Mouse (Mus musculus): Measurements from ENCODE around the gene Shbg. TPM values are rescaled to one million over a fixed set of nuclear protein-coding genes. Genes with fewer than 3 reads are reported as not detected.
"Not testable (repeated sequence)": the region's sequence is repeated elsewhere in the genome, so short reads cannot be mapped to it uniquely, and the experiment has no call there.

Gene Shbg
- polyA plus RNA-seq, 1 experiment: 0.42 TPM

DNA sequence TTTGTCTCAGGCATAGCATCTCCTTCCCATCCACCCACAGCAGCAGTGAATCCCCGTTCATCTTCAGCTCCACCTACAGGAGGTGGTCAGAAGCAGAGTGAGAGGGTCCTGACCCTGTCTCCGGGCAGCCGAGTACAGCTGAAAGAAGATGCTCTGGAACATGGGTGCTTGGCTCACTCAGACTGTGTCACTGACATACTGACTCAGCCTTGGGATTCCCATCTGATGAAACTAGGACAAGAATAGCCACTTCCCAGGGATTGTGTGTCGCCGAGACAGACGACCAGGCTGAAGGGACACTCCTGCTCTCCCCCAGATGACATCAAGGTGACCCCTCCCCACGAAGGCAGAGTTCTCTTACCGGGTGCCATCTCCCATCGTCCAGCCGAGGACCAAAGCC is 924 bp downstream of the Shbg start:
- Histone ChIP-seq H3K36me3 (ENCODE audit: control insufficient read depth, insufficient read depth, low read length) (no peaks in the 10 kb centered on the region), H3K27me3 (replicated peaks; ENCODE audit: control insufficient read depth, insufficient read depth, low read length) (no peaks in the 10 kb centered on the region), H3K4me3 (ENCODE audit: insufficient read depth, low read depth, low read length) (no peak overlapping the region), H3K27ac (ENCODE audit: insufficient read depth, low read depth, low read length) (no peak overlapping the region), H3K4me1 (ENCODE audit: control insufficient read depth, insufficient read depth, low read length) (peaks cover 2% of the 10 kb centered on the region; the same call in 1 of the 2 replicates)
- WGBS: 33% methylated on average over 10 of the region's 10 CpGs
- no peak for DNase-seq
- TF ChIP-seq POLR2A (IDR thresholded peaks at IDR 0.05; ENCODE audit: low read depth, low read length) (no peak), CTCF (conservative IDR thresholded peaks at IDR 0.05; ENCODE audit: insufficient read depth, insufficient read length, low read depth, low read length) (no peak)

DNA sequence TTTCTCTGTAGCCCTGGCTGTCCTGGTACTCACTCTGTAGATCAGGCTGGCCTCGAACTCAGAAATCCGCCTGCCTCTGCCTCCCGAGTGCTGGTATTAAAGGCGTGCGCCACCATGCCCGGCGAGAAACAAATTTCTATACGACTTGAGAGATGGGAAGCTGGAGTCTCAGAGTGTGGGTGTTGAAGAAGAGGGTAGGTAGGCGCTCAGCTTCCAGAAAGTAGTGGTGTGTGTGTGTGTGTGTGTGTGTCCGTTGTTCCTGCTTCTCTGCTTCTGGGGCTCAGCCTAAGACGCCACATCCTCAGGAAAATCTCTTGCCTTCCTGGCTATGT is 3.5 kb downstream of the Shbg start:
- DNase-seq; H3K27me3 ChIP-seq (replicated peaks; ENCODE audit: control insufficient read depth, insufficient read depth, low read length); H3K27ac ChIP-seq (ENCODE audit: insufficient read depth, low read depth, low read length); H3K4me1 ChIP-seq (ENCODE audit: control insufficient read depth, insufficient read depth, low read length); H3K4me3 ChIP-seq (ENCODE audit: insufficient read depth, low read depth, low read length); H3K36me3 ChIP-seq (ENCODE audit: control insufficient read depth, insufficient read depth, low read length): not testable (repeated sequence)
- WGBS: 45% methylated on average over 11 of the region's 11 CpGs

DNA sequence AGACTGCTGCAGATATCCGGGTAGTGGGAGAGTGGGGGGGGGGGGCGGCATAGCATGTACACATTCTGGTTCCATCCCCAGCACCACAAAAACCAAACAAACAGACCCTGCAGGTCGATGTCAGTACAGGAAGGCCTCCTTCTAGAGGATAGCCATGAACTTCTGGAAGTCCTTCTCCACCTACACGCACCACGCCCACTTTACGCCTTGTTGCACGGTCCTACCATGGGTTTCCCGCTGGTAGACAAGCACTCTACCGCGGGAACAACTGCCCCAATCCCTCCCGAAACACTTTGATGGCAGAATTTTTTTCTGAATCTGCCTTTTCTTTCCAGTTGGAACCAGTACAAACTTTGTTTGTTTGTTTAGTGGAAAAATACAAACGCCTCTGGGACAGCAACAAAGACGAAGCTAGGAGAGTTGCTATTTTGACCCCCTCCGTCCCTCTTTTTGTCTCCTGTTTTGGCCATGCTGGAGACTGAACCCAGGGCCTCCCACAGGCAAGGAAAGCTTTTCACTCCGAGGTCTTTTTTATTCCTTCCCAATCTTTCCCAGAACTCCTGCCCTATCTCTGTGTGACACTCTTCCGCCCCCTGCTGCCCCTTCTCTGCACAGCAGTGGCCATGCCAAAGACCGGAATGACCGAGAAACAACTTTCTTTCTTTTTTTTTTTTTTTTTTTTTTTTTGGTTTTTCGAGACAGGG is 4.0 kb downstream of the Shbg start:
- no peak overlapping the region for H3K4me3 ChIP-seq (ENCODE audit: insufficient read depth, low read depth, low read length)
- 0 out of 2 replicates have a peak, but pooled peaks cover 2% of the 10 kb centered on the region for H3K4me1 ChIP-seq (ENCODE audit: control insufficient read depth, insufficient read depth, low read length)
- H3K27ac ChIP-seq (ENCODE audit: insufficient read depth, low read depth, low read length): no peak overlapping the region
- H3K36me3 ChIP-seq (ENCODE audit: control insufficient read depth, insufficient read depth, low read length): no peaks in the 10 kb centered on the region
- peak; percentile 93 for DNase-seq
- H3K27me3 ChIP-seq (replicated peaks; ENCODE audit: control insufficient read depth, insufficient read depth, low read length): no peaks in the 10 kb centered on the region
- TF ChIP-seq POLR2A (IDR thresholded peaks at IDR 0.05; ENCODE audit: low read depth, low read length) (no peak), CTCF (conservative IDR thresholded peaks at IDR 0.05; ENCODE audit: insufficient read depth, insufficient read length, low read depth, low read length) (peak; percentile 87)
- 11% methylated on average over 19 of the region's 19 CpGs for WGBS

DNA sequence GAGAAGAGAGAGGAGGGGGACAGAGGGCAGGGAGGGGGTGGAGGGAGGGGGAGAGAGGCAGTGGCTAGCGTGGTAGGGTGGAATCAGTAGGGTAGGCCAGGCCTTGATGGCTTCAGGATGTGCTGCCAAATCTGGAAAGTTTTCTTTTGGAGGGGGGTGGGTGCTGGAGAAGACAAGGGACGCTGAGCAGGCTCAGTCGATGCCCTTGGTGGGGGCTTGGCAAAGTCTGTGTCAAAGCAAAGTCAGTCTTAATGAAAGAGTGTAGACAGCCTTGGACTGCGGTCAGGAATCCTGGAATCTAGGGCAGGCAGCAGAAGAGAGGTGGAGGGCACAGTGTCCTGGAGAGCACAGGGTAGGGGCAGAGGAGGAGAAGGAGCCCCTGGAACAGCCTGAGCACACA is 6.8 kb downstream of the Shbg start:
- WGBS: 81% methylated on average over 4 of the region's 4 CpGs
- Histone ChIP-seq H3K4me3 (ENCODE audit: insufficient read depth, low read depth, low read length) (no peak overlapping the region), H3K36me3 (ENCODE audit: control insufficient read depth, insufficient read depth, low read length) (no peaks in the 10 kb centered on the region), H3K27ac (ENCODE audit: insufficient read depth, low read depth, low read length) (no peak overlapping the region), H3K4me1 (ENCODE audit: control insufficient read depth, insufficient read depth, low read length) (0 out of 2 replicates have a peak, but pooled peaks cover 2% of the 10 kb centered on the region), H3K27me3 (replicated peaks; ENCODE audit: control insufficient read depth, insufficient read depth, low read length) (no peaks in the 10 kb centered on the region)
- no peak for DNase-seq
- TF ChIP-seq CTCF (conservative IDR thresholded peaks at IDR 0.05; ENCODE audit: insufficient read depth, insufficient read length, low read depth, low read length) (no peak), POLR2A (IDR thresholded peaks at IDR 0.05; ENCODE audit: low read depth, low read length) (no peak)

DNA sequence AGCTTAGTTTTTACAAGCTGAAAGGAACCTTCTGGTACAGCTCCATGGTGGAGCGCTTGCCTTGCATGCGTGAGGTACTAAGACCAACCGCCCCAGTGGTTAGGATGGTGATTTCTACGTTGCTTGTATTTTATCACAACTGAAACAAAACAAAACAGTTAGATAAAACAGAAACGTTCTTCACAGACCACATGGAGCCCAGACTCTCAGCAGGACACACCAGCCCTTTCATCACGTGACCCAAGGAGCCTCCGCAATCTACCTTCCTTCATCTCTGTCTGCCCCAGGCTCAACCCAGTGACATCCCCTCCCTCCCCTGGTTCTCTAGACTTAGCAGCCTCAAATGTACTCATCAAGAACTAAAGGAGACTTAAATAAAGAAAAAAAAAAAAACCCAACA is 8.3 kb downstream of the Shbg start:
- Histone ChIP-seq H3K4me1 (ENCODE audit: control insufficient read depth, insufficient read depth, low read length) (0 out of 2 replicates have a peak, but pooled peaks cover 2% of the 10 kb centered on the region), H3K27ac (ENCODE audit: insufficient read depth, low read depth, low read length) (no peak overlapping the region), H3K36me3 (ENCODE audit: control insufficient read depth, insufficient read depth, low read length) (no peaks in the 10 kb centered on the region), H3K4me3 (ENCODE audit: insufficient read depth, low read depth, low read length) (no peak overlapping the region), H3K27me3 (replicated peaks; ENCODE audit: control insufficient read depth, insufficient read depth, low read length) (peaks cover 2% of the 10 kb centered on the region; the same call in 1 of the 2 replicates)
- 70% methylated on average over 7 of the region's 7 CpGs for WGBS
- TF ChIP-seq CTCF (conservative IDR thresholded peaks at IDR 0.05; ENCODE audit: insufficient read depth, insufficient read length, low read depth, low read length) (no peak), POLR2A (IDR thresholded peaks at IDR 0.05; ENCODE audit: low read depth, low read length) (no peak)
- no peak for DNase-seq

DNA sequence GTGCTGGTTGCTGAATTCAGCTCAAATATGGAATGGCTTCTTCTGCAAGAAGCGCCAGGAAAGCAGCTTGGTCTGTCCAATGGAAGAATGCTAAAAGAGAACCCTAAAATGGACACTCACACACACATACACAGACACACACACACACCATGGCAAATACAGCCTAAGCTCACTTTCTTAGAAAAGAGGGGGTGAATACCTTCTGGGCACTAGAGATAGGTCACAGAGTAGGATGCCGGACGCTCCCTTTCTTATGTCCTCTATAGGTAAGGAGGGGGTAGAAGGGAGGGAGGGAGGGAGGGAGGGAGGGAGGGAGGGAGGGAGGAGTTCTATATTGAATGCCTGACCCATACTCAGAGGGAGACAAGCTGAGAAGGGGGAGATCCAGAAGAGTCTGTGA is 9.2 kb downstream of the Shbg start:
- WGBS: 89% methylated on average over 3 of the region's 3 CpGs

DNA sequence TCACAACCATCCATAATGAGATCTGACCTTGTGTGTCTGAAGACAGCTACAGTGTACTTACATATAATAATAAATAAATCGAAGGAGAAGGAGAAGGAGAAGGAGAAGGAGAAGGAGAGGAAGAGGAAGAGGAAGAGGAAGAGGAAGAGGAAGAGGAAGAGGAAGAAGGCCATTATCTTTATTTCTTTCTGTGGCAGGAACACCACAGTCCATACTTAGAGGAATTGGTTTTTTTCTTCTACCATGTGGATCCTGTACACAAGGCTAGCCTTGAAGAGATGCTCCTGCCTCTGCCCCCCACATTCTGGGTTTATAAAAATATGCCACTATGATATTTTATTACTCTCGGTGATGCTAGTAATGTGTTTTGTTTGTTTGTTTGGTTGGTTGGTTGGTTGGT is 10.9 kb downstream of the Shbg start:
- peaks cover 2% of the 10 kb centered on the region; the same call in 1 of the 2 replicates for H3K27me3 ChIP-seq (replicated peaks; ENCODE audit: control insufficient read depth, insufficient read depth, low read length)
- WGBS: 77% methylated on average over 2 of the region's 2 CpGs

More for the DNA sequence above, 9.2 kb downstream of the Shbg start:
- no peak for DNase-seq
- H3K4me1 ChIP-seq (ENCODE audit: control insufficient read depth, insufficient read depth, low read length): no peaks in the 10 kb centered on the region
- no peaks in the 10 kb centered on the region for H3K36me3 ChIP-seq (ENCODE audit: control insufficient read depth, insufficient read depth, low read length)
- H3K27ac ChIP-seq (ENCODE audit: insufficient read depth, low read depth, low read length): no peak overlapping the region
- H3K27me3 ChIP-seq (replicated peaks; ENCODE audit: control insufficient read depth, insufficient read depth, low read length): peaks cover 2% of the 10 kb centered on the region; the same call in 1 of the 2 replicates
- H3K4me3 ChIP-seq (ENCODE audit: insufficient read depth, low read depth, low read length): no peak overlapping the region
- TF ChIP-seq CTCF (conservative IDR thresholded peaks at IDR 0.05; ENCODE audit: insufficient read depth, insufficient read length, low read depth, low read length): no peak
- no peak for TF ChIP-seq POLR2A (IDR thresholded peaks at IDR 0.05; ENCODE audit: low read depth, low read length)

More for the DNA sequence above, 10.9 kb downstream of the Shbg start:
- H3K4me3 ChIP-seq (ENCODE audit: insufficient read depth, low read depth, low read length): no peak overlapping the region
- DNase-seq: no peak
- H3K36me3 ChIP-seq (ENCODE audit: control insufficient read depth, insufficient read depth, low read length): no peaks in the 10 kb centered on the region
- H3K27ac ChIP-seq (ENCODE audit: insufficient read depth, low read depth, low read length): no peak overlapping the region
- no peak for TF ChIP-seq POLR2A (IDR thresholded peaks at IDR 0.05; ENCODE audit: low read depth, low read length)
- no peak for TF ChIP-seq CTCF (conservative IDR thresholded peaks at IDR 0.05; ENCODE audit: insufficient read depth, insufficient read length, low read depth, low read length)
- no peaks in the 10 kb centered on the region for H3K4me1 ChIP-seq (ENCODE audit: control insufficient read depth, insufficient read depth, low read length)
